In genomic region chr14:95833866-95834265, GRCm38 (mm10) we compare ENCODE assay signal across 31 mouse cellular contexts. TPM values are rescaled to one million over a fixed set of nuclear protein-coding genes. Genes with fewer than 3 reads are reported as not detected.
A peak's percentile ranks its signal among the peaks of the same experiment; 100 is the strongest.
DNase-seq lines count a peak whose midpoint lies in the region; TF ChIP-seq lines count a peak whose summit lies in the region.
"Had no signal": no experiment of that assay in that cellular context is flagged by ENCODE, and none has a peak within 500 bp of the region (broad histone marks: within the 10 kb centered on the region; RNA-seq: fewer than 3 reads in every experiment).

No protein-coding gene starts in this region.

- in situ Hi-C loops in ES-E14 (cut with MboI; ENCODE audit: low sequenced_read_pairs in 2 of 2, unreplicated experiment in 2 of 2) = no loop called here

- no peaks in the 10 kb centered on the region for H3K27me3 ChIP-seq in heart, adult 2 months (ENCODE audit: control insufficient read depth, insufficient read depth, low read length)
- H3K27me3 ChIP-seq: CH12.LX, Patski had no signal

- H3K9ac ChIP-seq in ES-E14 (ENCODE audit: insufficient read depth, low read depth, low read length, poor library complexity, severe bottlenecking) = no peak overlapping the region
- no peak overlapping the region for H3K9ac ChIP-seq in heart, adult 2 months (ENCODE audit: low read depth, low read length)

- intact Hi-C loops in heart, adult 2 months (cut with DNase I) = no loop called here

- peak overlapping the region; percentile 70; the same call in 1 of the 2 replicates for H3K27ac ChIP-seq in ES-E14 (ENCODE audit: insufficient read depth, low read depth, low read length, poor library complexity, severe bottlenecking)
- H3K27ac ChIP-seq in heart, adult 2 months = no peak overlapping the region

- peaks cover 2 to 3% of the 10 kb centered on the region in 2 experiments; a peak in 2 of 4 replicates for H3K4me1 ChIP-seq in ES-E14 (ENCODE audit: control insufficient read depth in 2 of 2, insufficient read depth in 2 of 2, low read length in 2 of 2, poor library complexity in 1 of 2)
- no peaks in the 10 kb centered on the region for H3K4me1 ChIP-seq in heart, adult 2 months (ENCODE audit: control insufficient read depth, insufficient read depth, low read length)

- TF ChIP-seq CTCF in heart, adult 2 months (IDR thresholded peaks at IDR 0.05) = no peak

- no peak for TF ChIP-seq EP300 in heart, adult 2 months (IDR thresholded peaks at IDR 0.05; ENCODE audit: insufficient read depth, low read depth, low read length)

- no peak for TF ChIP-seq POLR2A in heart, adult 2 months (IDR thresholded peaks at IDR 0.05; ENCODE audit: insufficient read depth, low read depth, low read length)

- H3K4me3 ChIP-seq in ES-E14 (ENCODE audit: insufficient read depth in 1 of 2, low read depth in 1 of 2, low read length in 2 of 2, poor library complexity in 1 of 2, severe bottlenecking in 1 of 2) = no peak overlapping the region
- H3K4me3 ChIP-seq in heart, adult 2 months = no peak overlapping the region

- no peaks in the 10 kb centered on the region for H3K9me3 ChIP-seq in ES-E14 (ENCODE audit: control insufficient read depth, insufficient read depth, low read depth, low read length)

- 62% methylated on average over 3 of the region's 3 CpGs for WGBS in heart, adult 2 months

- DNase-seq in ES-E14 (ENCODE audit: low read depth, low spot score) (peak; percentile 24), R1 (ENCODE audit: low read depth, low spot score) (peak; percentile 64), WW6 (ENCODE audit: low read depth, low spot score) (peak; percentile 16), ZHBTc4 (ENCODE audit: low read depth, low spot score) (peak; percentile 42)
- no peak for DNase-seq in cerebellum, postnatal 36 days
- no peak for DNase-seq in heart, adult 2 months
- no peak for DNase-seq in heart, adult 11 months
- no peak for DNase-seq in embryo, embryonic 9.5 days (ENCODE audit: extremely low spot score)
- DNase-seq: adrenal gland, adult 2 months; adrenal gland, adult 8-10 months; adrenal gland, postnatal 10 days; adrenal gland, postnatal 14 days; adrenal gland, postnatal 25 days; adrenal gland, postnatal 36 days; B cell, adult 2 months; cerebellum, adult 11 months; cerebellum, adult 11-12 months; cerebellum, adult 18-20 months; cerebellum, adult 2 months; cerebellum, adult 8-10 months; cerebellum, adult 9-10 months had no signal

- H3K36me3 ChIP-seq in ES-E14 (ENCODE audit: control insufficient read depth, insufficient read depth, low read length, poor library complexity, severe bottlenecking) = no peaks in the 10 kb centered on the region
- no peaks in the 10 kb centered on the region for H3K36me3 ChIP-seq in heart, adult 2 months (ENCODE audit: control insufficient read depth, insufficient read depth, low read length)
- H3K36me3 ChIP-seq: G1E had no signal

- no peaks in the 10 kb centered on the region for H3K79me2 ChIP-seq in heart, adult 2 months (replicated peaks; ENCODE audit: control insufficient read depth, insufficient read depth, low read length)

TF ChIP-seq in ES-E14, 5 proteins besides CTCF, POLR2A, EP300 and RAD21:
- TF ChIP-seq CHD2 (IDR thresholded peaks at IDR 0.05; ENCODE audit: low read depth, low read length) = no peak
- no peak for TF ChIP-seq ZC3H11A (IDR thresholded peaks at IDR 0.05; ENCODE audit: borderline replicate concordance, low read depth, low read length)
- TF ChIP-seq ZNF384 (IDR thresholded peaks at IDR 0.05; ENCODE audit: low read depth, low read length) = peak; percentile 91

RNA-seq across cellular contexts. Expression of gene 4921530L21Rik, which starts 47.2 kb away (rescaled TPM):
- total RNA-seq in ES-E14 (2012; rRNA removed) = not detected in 2 replicates
- total RNA-seq in heart, adult 2 months (2021) = not detected
- polyA plus RNA-seq in heart, adult 2 months (2012; rRNA removed) = not detected in 2 replicates
- total RNA-seq: adrenal gland, adult 18-20 months; adrenal gland, adult 2 months; adrenal gland, adult 8-10 months; adrenal gland, postnatal 10 days; adrenal gland, postnatal 14 days; adrenal gland, postnatal 25 days; adrenal gland, postnatal 36 days; adrenal gland, postnatal 4 days; CH12.LX; MEL had no signal
- polyA plus RNA-seq: activated CD4-positive, CD25-positive, alpha-beta regulatory T cell, adult 4 months; adrenal gland, adult 2 months; brain, embryonic 14.5 days; C2C12; CD4-positive, CD25-positive, alpha-beta regulatory T cell, adult 4 months; cerebellum, adult 2 months; G1E; Patski had no signal

Comparison
In these comparisons a context has a peak if more than half of its experiments do, and no peak if none do; other contexts are left out.
1. DNase-seq: peak in ES-E14 (single experiment), R1 (single experiment), WW6 (single experiment) and ZHBTc4 (single experiment); none in cerebellum, postnatal 36 days (0 of 2), heart, adult 2 months (0 of 2), heart, adult 11 months (single experiment) and embryo, embryonic 9.5 days (single experiment).